Mouse (Mus musculus): ENCODE measurements around the gene Slc35a3. TPM values are rescaled to one million over a fixed set of nuclear protein-coding genes. Genes with fewer than 3 reads are reported as not detected.

Gene Slc35a3
- total and polyA plus RNA-seq, 3 experiments, result 19.2 to 20.3 TPM; not detected in 1

DNA sequence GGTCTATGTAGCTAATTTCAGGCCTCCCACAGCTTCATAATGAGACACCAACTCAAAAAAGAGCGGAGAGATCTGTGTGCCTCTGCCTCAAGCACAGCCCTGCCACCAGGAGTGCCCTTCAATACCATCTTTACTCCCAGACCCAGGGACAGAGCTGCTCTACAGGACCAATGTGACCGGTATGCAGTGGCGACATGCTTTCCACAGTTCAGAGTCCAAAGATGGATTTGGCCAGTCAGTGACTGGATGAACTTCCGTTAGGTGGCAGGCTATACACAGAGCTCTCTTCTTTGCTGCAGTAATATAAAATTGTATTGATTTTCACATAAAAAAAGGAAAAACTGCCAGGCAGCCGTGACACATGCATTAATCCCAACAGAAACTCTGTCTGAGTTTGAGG, 8.8 kb downstream of the Slc35a3 start:
- TF ChIP-seq ZNF384 (IDR thresholded peaks at IDR 0.05; ENCODE audit: low read depth, low read length) (no peak), ELF1 (IDR thresholded peaks at IDR 0.05; ENCODE audit: low read depth, low read length) (no peak)
- no peak for DNase-seq (ENCODE audit: low read depth, low spot score)
- Histone ChIP-seq H3K27ac (ENCODE audit: control insufficient read depth, low read depth, low read length) (no peak overlapping the region), H3K79me2 (ENCODE audit: control insufficient read depth, insufficient read depth, low read length, poor library complexity) (peaks cover 21% of the 10 kb centered on the region), H3K27me3 (ENCODE audit: control insufficient read depth in 1 of 2, insufficient read depth in 2 of 2, low read length in 2 of 2) (no peaks in the 10 kb centered on the region), H3K9ac (ENCODE audit: control insufficient read depth, low read depth, low read length, poor library complexity, severe bottlenecking) (no peak overlapping the region), H3K9me3 (replicated peaks; ENCODE audit: insufficient read depth, low read length) (no peaks in the 10 kb centered on the region), H3K4me1 (ENCODE audit: control insufficient read depth in 1 of 2, insufficient read depth in 2 of 2, low read length in 2 of 2) (peaks cover 3 to 12% of the 10 kb centered on the region in 2 experiments), H3K36me3 (ENCODE audit: control insufficient read depth in 1 of 2, insufficient read depth in 2 of 2, low read length in 2 of 2) (peaks cover 10 to 23% of the 10 kb centered on the region in 2 experiments), H3K4me3 (ENCODE audit: control insufficient read depth in 1 of 2, insufficient read depth in 1 of 2, low read depth in 2 of 2, low read length in 2 of 2) (no peak overlapping the region)

DNA sequence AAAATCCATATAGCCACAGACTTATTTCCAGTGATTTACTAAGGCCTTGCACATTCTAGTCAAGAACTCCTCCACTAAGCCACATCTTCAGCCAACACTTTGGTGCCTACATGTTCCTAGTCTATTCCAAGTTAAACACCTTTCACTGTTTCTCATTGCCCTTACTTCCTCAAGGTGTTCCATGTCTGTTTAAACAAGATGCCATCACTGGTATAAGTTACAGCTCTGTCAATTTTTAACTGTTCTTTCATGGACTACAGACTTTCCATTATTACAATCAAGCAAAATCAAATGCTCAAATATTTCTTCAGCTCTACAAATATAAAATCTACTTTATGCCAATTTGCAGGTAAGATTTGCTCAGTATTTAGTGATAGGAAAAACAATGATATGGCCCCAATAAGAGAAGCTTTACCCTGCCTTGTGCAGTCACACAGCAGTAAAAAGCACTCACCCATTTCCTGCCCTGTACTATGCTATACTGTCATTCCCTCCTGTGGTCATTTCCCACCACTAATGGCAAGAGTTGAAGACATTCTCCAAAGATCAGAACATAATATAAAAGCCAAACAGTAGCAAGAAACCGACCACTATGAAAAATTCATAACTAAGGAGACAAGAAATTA, 9.9 kb downstream of the Slc35a3 start:
- H3K27ac ChIP-seq (ENCODE audit: control insufficient read depth, low read depth, low read length), result no peak overlapping the region
- no peaks in the 10 kb centered on the region for H3K27me3 ChIP-seq (ENCODE audit: control insufficient read depth in 1 of 2, insufficient read depth in 2 of 2, low read length in 2 of 2)
- H3K79me2 ChIP-seq (ENCODE audit: control insufficient read depth, insufficient read depth, low read length, poor library complexity), result peaks cover 20% of the 10 kb centered on the region
- DNase-seq (ENCODE audit: low read depth, low spot score), result no peak
- H3K9ac ChIP-seq (ENCODE audit: control insufficient read depth, low read depth, low read length, poor library complexity, severe bottlenecking), result no peak overlapping the region
- H3K4me1 ChIP-seq (ENCODE audit: control insufficient read depth in 1 of 2, insufficient read depth in 2 of 2, low read length in 2 of 2), result peaks cover 3 to 16% of the 10 kb centered on the region in 2 experiments
- no peaks in the 10 kb centered on the region for H3K9me3 ChIP-seq (replicated peaks; ENCODE audit: insufficient read depth, low read length)
- H3K36me3 ChIP-seq (ENCODE audit: control insufficient read depth in 1 of 2, insufficient read depth in 2 of 2, low read length in 2 of 2), result peaks cover 10 to 25% of the 10 kb centered on the region in 2 experiments
- TF ChIP-seq TCF12 (IDR thresholded peaks at IDR 0.05; ENCODE audit: low read depth, low read length) (no peak), POLR2A (IDR thresholded peaks at IDR 0.05; ENCODE audit: control insufficient read depth in 1 of 2, insufficient read depth in 1 of 2, low read depth in 1 of 2, low read length in 2 of 2, poor library complexity in 1 of 2) (no peak), SIN3A (IDR thresholded peaks at IDR 0.05; ENCODE audit: low read length) (no peak), ETS1 (IDR thresholded peaks at IDR 0.05; ENCODE audit: low read depth, low read length) (no peak), POLR2AphosphoS2 (IDR thresholded peaks at IDR 0.05; ENCODE audit: low read length) (no peak), E2F4 (IDR thresholded peaks at IDR 0.05; ENCODE audit: borderline replicate concordance, low read depth, low read length) (no peak), CHD2 (IDR thresholded peaks at IDR 0.05; ENCODE audit: low read length) (no peak), MYC (IDR thresholded peaks at IDR 0.05; ENCODE audit: low read depth, low read length) (no peak), ZKSCAN1 (IDR thresholded peaks at IDR 0.05; ENCODE audit: low read depth, low read length) (no peak), CTCF (IDR thresholded peaks at IDR 0.05 in 2 of 3, conservative IDR thresholded peaks at IDR 0.05 in 1 of 3; ENCODE audit: control insufficient read depth in 1 of 3, insufficient read depth in 1 of 3, low read depth in 2 of 3, low read length in 3 of 3, poor library complexity in 1 of 3, severe bottlenecking in 1 of 3) (no peak), GABPA (IDR thresholded peaks at IDR 0.05; ENCODE audit: low read depth, low read length) (no peak), MXI1 (IDR thresholded peaks at IDR 0.05; ENCODE audit: low read depth, low read length) (no peak), ELF1 (IDR thresholded peaks at IDR 0.05; ENCODE audit: low read depth, low read length) (no peak), EP300 (IDR thresholded peaks at IDR 0.05; ENCODE audit: low read depth in 1 of 2, low read length in 2 of 2) (no peak), RAD21 (IDR thresholded peaks at IDR 0.05; ENCODE audit: low read depth, low read length) (no peak), TBP (IDR thresholded peaks at IDR 0.05; ENCODE audit: low read depth, low read length) (no peak), JUND (IDR thresholded peaks at IDR 0.05; ENCODE audit: low read depth, low read length) (no peak), MYB (IDR thresholded peaks at IDR 0.05; ENCODE audit: low read depth, low read length) (no peak)
- no peak overlapping the region for H3K4me3 ChIP-seq (ENCODE audit: control insufficient read depth in 1 of 2, insufficient read depth in 1 of 2, low read depth in 2 of 2, low read length in 2 of 2)
